Mouse (Mus musculus): ENCODE measurements around the gene Arl6ip5.

The Arl6ip5 gene

DNA sequence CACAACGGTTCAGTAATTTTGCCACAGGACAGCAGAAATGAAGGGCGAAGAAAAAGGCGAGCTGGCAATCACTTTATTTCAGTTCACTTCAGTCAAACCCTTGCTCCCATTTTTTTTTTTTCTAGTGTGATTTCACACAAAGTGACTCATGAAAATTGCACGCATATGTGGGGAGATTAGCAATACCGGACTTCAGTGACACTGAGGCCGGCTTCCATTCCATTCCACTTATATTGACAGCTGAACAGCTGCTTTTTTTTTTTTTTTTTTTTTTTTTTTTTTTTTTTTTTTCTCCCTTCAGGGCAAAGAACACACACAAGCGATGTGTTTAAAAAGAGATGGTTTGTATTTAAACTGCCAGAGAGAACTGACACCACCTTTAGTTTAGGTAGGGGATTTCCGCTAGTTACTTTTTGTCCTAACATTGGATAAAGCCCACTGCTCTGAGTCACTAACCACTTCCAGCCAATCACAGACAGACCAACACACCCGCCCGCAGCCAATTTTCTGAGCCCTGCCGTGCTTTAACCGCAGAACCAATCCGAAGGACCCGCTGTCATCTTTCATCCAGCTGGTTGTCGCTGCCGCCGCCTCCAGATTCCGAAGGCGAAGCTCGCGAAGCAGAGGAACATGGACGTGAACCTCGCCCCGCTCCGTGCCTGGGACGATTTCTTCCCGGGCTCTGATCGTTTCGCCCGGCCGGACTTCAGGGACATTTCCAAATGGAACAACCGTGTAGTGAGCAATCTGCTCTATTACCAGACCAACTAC, at the start of gene Arl6ip5:
TSS of gene Arl6ip5 (plus strand) at position 499 of the 771 bp plus-strand sequence.
- WGBS, result 7% methylated on average over 32 of the region's 32 CpGs

DNA sequence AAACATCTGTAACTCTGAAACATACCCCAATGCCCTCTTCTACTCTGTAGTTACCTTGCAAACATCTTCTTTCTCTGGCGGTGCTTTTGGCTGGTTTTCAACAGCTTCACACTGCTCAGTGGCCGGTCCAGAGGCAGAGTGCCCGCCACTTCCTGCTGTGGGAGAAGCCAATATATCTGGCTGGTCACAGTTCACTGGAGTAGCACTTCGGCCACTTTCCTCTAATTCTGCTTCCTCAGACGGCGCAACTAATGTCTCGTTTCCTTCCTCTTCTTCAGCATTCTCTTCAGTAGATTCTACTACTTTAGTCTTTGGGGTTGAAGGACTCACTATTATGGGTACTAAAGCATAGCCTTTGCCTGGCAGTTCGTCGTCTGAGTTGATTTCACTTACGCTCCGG, 34.8 kb upstream of the Arl6ip5 start:
- WGBS, result 73% methylated on average over 11 of the region's 11 CpGs

DNA sequence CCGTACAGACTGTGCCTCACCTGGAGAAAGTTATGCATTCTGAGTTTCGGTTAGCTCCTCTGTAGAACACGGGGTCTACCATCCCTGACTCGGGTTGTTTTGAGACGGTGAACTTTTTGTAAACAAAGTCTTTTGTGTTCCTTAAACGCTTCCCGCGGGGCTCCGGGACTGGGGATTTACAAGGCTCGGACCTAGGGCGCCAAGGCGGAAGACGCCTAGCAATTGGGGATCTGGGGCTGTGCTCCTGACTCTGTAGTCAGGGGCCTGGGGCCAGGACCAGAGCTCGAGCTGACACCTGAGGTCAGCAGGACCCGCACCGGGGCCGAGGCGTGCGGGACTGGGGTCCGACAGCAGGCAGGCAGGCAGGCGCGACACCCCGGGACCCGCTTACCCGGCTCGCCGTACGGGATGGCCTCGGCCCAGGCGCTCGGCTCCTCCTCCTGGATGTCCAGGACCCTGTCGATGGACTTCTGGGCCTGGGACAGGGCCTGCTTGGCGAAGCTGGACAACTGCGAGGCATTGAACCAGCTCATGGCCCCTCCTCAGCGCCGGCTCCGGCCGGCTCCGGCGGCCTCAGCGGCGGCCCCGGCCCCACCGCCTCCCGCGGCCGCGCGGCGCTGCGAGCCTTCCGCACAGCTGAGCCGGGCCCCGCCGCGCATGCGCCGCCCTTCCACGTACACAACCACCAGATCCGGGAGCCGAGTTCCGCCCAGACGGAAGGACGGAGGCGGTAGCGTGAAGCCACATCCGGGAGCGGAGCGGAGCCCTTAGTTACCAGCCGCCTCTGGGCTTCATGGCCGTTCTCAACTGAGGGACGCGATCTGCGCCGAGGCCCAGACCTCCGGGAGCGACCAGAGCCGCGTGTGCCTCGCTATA, 31.8 kb upstream of the Arl6ip5 start, which contains the start of gene Tmf1:
TSS of gene Tmf1 (minus strand) at position 632 of the 876 bp plus-strand sequence.
- under 1% methylated on average over 80 of the region's 80 CpGs for WGBS

DNA sequence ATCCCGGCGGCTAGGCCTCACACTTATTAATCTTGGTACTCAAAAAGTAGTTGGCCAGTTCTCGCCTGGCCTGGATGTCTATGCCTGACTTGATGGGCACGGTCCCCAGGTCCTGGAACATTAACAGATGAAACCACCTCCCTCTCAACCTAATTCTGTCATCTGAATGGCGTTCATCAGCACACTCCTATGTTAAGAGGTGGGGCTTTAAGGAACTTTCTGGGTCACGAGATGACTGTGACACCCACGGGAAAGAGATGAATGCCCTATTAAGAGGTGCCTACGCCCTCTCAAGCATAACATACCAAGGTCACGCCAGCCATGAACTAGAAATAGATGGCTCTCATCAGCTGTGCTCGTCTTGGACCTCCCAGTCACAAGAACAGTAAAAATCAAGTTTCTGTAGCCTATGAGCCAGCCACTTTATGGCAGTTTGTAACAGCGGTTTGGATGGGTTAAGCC, 31.1 kb upstream of the Arl6ip5 start:
- WGBS, result 5% methylated on average over 11 of the region's 11 CpGs

DNA sequence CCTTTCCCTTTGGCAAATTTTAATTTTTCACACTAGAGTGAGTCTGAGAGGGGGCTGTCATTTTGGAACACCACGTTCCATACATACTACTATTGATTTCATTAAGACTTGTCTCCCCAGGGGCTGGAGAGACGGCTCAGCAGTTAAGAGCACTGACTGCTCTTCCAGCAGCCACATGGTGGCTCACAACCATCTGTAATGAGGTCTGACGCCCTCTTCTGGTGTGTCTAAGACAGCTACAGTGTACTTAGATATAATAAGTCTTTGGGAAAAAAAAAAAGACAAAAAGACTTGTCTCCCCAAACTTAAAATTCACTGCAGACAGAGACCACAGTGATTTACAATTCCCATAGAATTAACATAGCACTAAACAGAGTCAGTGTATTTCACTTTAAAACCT, 10.1 kb upstream of the Arl6ip5 start:
- 60% methylated on average over 3 of the region's 3 CpGs for WGBS

DNA sequence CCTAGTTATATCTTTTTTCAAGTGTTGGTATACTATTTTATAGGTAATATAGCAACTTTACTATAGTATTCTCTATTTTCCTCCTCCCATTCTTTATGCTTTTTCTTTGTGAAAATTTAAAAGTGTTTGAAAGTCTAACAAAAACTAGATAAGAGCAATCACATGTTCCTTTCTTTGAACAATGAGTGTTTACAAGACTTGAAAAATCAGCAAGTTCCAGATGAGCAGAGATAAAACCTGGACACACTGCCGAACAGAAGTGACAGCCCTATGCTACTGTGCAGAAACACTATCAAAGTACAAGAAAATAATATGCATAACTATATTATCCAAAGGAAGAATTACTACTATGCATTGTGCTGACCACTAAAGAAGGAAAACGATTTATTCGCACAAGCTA, 8.0 kb upstream of the Arl6ip5 start:
- 86% methylated on average over 3 of the region's 3 CpGs for WGBS

DNA sequence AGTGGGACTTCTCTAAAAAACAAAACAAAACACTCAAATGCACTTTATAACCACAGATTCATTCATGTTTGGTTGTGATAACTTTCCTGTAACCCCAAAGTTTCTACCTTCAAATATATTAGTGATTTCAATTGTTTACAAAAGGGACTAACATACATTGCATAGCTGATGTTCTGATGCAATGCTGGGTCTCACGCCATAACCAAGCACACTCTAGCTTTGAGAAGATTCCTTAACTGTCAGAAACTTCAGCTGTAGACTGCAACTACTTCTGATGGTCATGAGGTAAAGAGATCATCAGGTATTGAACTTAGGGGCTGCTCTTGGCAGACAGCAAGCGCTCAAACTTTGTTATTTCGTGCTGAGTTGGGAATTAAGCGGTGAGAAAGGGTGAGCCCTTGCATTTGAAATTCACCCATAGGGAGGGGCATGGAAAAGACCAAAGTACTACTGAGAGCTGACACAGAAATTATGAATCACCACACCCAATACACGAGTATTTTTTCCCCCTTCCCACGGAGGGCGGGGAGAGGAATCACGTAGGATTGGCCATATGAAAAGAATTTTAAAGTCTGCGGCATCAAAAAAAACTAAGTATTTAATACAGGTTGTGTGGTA, 6.1 kb upstream of the Arl6ip5 start:
- WGBS, result 14% methylated on average over 9 of the region's 9 CpGs

DNA sequence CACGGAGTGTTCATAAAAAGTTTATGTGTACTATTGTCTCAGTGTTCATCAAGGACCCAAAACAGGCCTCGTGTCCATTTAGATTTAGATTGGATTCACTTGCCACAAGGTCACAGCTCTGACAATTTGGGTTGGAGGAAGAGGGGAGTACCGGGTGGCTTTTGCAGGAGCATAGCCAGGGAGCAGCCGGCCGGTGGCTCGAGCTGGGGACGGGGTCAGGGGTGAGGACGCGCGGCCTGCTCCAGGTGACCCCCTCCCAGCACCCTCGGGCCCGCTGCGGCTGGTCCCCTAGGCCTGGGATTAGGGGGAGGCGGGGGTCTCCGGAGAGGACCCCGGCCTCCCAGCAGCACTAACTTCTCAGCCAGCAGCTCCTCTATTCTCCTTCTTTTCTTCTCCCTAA, 5.5 kb upstream of the Arl6ip5 start:
- WGBS, result 0% methylated on average over 16 of the region's 16 CpGs

DNA sequence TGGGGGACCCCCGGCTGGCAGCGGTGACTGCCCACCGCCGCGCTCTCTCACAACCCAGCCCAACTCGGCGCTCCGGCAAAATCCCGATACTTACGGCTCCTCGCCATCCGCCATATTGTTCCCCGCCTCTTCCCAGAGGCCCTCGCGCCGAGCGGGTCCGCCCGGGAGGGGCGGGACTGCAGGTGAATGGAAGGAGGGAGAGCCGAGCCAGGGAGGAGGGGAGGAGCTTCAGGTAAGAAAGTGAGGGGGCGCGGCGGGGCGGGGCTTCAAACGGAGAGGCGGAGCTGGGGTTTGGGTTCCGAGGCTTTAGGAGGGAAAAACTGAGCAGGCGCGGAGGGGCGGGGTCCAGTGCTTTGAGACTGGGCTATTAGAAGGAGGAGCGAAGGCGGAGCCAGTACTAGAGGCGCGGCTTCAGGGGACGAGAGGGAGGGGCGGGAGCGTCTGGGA, 5.0 kb upstream of the Arl6ip5 start, which contains the start of gene Uba3:
TSS of gene Uba3 (minus strand) at position 209 of the 447 bp plus-strand sequence.
- under 1% methylated on average over 38 of the region's 38 CpGs for WGBS

DNA sequence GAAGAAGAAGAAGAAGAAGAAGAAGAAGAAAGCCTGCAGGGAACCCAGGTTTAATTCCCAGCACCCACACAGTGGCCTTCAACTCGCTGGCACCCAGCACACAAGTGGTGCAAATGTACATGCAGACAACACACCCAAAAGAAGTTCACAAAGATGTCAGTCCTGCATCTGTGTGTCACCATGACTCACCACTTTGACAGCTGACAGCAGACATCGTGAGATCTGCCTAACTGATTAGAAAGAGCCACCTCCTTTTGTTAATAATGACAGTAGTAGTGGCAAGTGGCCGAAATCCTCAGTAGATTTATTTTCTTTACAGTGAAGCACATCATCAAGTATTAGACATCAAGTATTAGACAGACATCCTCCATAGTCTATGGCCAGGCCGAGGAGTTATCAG, 3.4 kb upstream of the Arl6ip5 start:
- WGBS, result 77% methylated on average over 4 of the region's 4 CpGs

DNA sequence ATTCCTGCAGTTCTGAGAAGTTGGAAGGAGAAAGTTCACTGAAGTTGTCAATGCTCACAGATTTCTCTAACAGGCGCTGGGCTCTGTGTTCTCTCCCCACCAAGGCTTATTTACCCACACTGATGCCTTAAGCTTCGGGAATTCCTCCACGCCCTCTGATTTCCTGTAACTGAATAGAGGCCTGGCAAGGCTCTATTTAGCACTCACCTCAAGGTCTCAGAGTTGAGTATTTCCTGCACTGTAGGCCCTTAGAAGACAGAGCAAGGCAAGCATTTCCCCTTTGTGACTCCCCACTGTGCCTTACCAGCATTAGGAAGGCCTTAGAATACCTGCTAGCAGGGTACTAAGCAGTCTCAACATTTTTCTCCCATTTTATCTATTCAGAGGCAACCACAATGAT, 2.1 kb upstream of the Arl6ip5 start:
- 65% methylated on average over 3 of the region's 3 CpGs for WGBS

DNA sequence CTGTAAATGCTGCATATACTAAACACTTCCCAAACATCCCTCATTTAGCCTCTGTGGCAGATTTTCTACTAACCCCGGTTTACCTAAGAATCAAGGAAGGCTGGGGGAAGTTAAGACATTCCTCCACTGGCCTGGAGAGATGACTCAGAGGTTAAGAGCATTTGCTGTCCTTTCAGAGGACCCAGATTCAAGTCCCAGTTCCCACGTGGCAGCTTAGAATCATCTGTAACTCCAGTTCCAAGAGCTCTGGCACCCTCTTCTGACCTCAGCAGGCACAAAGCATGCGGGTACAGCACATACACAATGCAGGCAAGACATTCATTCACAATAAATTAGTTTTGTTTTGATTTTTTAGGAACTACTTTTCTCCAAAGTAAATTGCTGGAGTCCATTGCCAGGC, 1.3 kb upstream of the Arl6ip5 start:
- 64% methylated on average over 3 of the region's 3 CpGs for WGBS

DNA sequence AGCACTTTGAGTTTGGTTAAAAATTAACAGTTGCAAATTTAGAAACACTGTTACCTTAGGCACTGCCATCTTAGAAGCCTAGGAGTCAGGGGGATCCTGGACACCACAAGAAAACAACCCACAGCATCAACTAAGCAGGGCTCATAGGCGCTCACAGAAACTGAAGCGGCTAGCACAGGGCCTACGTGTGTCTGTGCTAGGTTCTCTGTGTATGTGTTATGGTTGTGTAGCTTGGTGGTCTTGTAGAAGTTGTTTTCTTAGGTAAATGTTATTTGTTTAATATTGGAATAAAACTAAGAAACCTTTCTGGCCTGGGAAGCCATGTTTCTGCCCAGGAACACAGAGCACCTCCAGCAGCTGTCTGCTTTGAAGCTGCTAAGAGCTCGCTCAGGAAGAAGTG, 738 bp upstream of the Arl6ip5 start:
- WGBS, result 94% methylated on average over 4 of the region's 4 CpGs

DNA sequence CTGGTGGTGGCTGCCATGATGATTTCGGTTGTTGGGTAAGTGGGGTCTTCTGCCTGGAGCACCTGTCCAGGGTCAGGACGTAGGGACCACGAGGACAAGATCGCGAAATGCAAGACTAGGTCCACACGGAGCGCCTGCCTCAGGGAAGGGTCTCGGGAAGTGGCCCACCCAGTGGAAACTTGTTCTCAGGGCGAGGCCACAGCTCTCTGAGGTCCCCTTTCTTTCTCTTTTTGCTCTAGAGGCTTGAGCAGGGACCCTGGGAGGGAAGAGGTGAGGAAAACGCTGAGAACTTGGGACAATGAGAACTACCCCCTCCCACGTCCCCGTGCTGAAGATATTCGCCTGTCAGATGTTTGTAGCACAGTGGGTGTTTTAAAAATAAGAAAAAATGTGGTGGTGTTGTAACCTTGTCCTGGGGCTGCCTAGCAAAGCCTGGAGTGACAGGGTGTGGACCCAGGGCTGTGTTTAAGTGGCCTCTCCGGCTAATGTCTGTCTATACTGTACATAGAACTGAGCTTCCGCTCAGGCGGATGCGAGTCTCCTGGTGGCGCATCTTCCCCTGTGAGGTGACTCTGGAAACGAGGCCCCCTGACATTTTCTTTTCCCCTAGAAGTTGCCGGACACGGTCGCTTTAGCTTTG, 593 bp downstream of the Arl6ip5 start:
- 1% methylated on average over 22 of the region's 22 CpGs for WGBS

DNA sequence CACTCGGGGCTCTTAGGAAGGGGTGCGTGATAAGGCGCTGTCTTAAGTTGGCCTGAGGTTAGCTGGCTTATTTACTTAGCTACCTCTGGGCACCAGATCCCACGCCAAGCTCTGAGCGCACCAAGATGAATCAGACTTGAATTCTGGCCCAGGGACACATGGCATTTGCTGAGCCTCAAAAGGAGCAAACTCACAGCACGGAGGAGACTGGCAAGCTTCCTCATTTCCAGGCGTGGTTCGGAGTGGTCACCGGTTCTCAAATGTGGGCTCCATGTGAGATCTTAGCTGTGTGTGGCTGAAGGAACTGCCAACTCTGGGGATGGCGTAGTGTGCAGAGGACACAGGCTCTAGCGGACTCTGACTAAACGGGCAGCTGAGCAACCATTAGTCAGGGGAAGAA, 1.5 kb downstream of the Arl6ip5 start:
- 12% methylated on average over 12 of the region's 12 CpGs for WGBS

DNA sequence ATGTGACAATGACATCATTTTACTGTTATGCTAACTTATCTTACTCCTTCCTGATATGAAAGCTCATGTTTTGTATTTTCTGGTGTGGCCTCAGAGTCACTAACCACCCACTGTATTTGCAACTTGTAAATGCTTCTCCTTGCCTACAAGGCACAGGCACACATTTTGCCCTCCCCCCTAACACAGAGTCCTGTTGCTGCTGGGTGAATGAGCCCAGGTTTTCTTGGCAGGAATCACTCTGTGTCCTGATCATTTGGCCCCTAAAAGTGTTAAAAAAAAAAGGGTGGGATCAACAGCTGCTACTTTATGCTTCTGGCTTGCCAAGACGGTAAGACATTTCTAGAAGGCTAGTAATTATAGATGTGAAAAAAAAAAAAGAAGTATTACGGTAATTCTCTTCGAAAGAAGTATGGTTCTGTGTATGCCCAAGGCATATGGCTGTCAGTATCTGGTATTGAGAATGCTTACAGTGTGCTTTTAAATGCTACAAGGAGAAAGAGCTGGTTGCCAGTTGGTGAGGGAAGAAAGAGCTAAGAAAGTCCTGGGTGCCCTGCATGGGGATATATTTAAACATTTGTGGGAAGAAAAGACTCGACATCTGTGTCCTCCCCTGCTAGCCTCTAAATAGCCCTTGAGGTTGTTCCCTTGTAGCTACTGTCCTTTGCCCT, 5.8 kb downstream of the Arl6ip5 start:
- 25% methylated on average over 4 of the region's 4 CpGs for WGBS

DNA sequence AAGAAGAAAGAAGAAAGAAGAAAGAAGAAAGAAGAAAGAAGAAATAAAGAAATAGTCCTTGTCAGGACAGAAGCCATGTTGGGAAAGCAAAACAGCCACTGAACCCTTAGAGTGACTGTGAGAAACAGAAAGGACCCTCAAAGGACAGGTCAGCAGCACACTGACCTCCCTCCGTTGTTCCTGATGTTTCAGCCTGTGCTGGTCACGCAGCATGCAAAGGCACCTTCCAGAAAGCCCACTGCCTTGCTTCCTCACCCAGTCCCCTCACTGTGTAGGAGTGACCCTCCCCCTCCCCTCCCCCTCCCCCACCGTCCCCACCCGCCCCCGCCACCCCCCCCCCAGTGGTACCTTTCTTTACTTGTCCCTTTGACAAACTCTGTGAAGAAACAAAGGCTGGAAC, 10.2 kb downstream of the Arl6ip5 start:
- 73% methylated on average over 3 of the region's 5 CpGs for WGBS

DNA sequence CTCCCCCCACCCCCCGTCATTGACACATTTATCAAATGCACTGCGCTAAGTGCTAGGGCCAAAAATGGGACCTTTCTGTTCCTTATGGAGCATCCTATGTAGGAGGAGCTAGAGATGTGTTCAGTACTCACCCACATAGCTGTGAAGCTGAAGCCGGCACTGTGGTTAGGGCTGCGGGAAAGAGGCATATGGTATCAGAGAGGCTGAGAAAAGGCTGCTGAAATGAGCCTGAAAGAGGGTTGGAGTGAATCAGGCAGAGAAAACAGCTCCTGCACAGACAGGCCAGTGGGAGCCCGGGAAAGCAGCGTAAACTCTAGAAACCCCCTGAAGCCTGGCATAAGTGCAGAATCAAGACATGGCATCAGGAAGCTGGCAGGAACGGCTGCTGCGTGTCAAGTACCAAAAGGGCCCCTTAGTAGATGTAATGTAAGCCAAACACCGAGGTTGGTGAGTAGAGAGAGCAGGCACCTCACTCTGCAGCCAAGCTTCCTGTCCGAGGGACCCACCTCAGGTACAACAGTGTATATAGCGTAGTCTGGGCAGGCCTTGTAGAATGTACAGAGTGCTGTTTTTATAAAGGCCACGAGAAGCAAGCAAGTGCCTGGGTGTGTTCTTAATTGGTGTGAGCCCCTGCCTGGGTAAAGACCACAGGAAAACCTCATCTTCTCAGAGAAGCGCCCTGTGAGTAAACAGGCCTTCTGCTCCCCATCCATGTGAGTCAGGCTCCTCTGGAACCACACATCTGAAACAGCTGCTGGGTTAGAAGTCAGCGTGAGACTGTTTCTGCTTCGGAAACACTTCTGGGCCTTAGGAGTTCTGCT, 10.9 kb downstream of the Arl6ip5 start:
- 39% methylated on average over 15 of the region's 15 CpGs for WGBS

DNA sequence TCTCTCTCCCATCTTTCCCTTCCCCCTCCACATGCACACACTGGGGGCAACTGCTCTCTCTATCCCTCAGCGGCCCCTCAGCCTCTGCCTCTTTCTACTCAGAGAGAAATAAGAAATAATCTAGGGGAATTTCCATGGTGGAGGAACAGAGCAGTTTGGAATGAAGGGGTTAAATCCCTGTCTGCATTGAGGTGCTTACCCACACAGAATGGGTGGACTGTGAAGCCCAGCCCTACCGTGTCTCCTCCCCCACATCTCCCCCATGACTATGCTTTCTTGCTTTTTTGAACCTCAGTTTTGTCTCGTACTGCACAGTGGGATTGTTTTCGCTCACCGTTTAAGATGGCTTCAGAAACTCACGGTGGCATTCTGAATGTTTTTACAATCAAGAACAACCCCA, 11.8 kb downstream of the Arl6ip5 start:
- 48% methylated on average over 6 of the region's 6 CpGs for WGBS

DNA sequence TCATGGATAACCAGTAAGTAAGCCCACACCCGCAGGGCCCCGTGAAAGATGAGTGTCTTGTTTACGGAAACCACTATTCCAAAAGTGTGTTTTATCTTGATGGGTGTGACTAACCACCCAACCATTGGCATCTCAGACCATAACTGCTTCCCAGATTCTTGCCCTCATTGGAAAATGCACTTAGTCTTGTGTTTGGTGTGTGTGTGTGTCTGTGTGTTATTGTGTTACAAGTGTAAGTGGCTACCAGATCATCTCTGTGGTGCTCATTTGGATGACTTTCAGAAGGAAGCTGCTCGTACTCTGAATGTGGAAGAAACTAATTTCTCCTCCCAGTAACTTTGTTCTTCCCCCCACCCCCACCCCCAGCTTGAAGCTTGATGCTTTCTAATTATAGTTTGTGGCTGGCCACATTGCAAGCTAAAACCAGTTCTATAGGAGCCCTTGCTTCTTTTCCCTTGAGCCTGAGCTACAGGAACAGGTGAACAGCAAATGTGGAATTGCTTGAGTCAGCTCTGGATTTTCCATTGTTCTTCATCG, 12.5 kb downstream of the Arl6ip5 start:
- 44% methylated on average over 5 of the region's 5 CpGs for WGBS

Measured in cerebral cortex, adult 2 months (tissue).